Mouse (Mus musculus) megakaryocyte, embryonic 14.5 days (primary cell): ENCODE measurements around the gene Gucd1.

Experiments used
- FLI1 ChIP-seq: IDR thresholded peaks from 2 replicates; pipeline ENCODE4 v1.6.1; 2012; ENCODE audit warnings: low read length, inconsistent platforms, mixed read lengths
- GATA1 ChIP-seq: IDR thresholded peaks from 3 replicates; pipeline ENCODE4 v1.6.1; 2012; ENCODE audit warnings: mixed read lengths, low read length, inconsistent platforms, borderline replicate concordance

- TF ChIP-seq GATA1 (no peak), FLI1 (no peak)
These were observed 76.0 kb downstream of the Gucd1 start for GRCm38 (mm10) chr10:75441800-75442199.
